Mouse (Mus musculus) lung, postnatal 0 days (tissue): ENCODE measurements around the gene Robo1.

Source experiments
- CTCF ChIP-seq: IDR thresholded peaks from 2 replicates; pipeline ENCODE4 v1.5.1; 2016; ENCODE audit warnings: antibody characterized with exemption, mild to moderate bottlenecking
- EP300 ChIP-seq: IDR thresholded peaks from 2 replicates; pipeline ENCODE4 v1.6.1; 2016; ENCODE audit warnings: antibody characterized with exemption, mild to moderate bottlenecking, control low read depth

GRCm38 (mm10) chr16:72937183-72937582 is 629.1 kb downstream of the Robo1 start:
- no peak for TF ChIP-seq EP300
- TF ChIP-seq CTCF: no peak
